Mouse (Mus musculus) liver, embryonic 15.5 days (tissue): ENCODE data around the gene Pex14. TPM values are rescaled to one million over a fixed set of nuclear protein-coding genes. Genes with fewer than 3 reads are reported as not detected.
"Not testable (repeated sequence)": the region's sequence is repeated elsewhere in the genome, so short reads cannot be mapped to it uniquely, and the experiment has no call there.

ENCODE experiments used
- ATAC-seq: fragments of 200-750 bp; cut with Nextera tagmentation; 2 replicates; pipeline ENCODE4 v1.8.0; 2017; ENCODE audit warnings: moderate number of reproducible peaks, mild to moderate bottlenecking, moderate library complexity; ENCODE audit not compliant: insufficient read depth
- H3K27ac ChIP-seq: fragments of 300-500 bp; sonication (generic); replicated peaks from 2 replicates; pipeline ENCODE4 v1.5.1; 2015; ENCODE audit warnings: mild to moderate bottlenecking, inconsistent platforms
- H3K27me3 ChIP-seq: fragments of 300-500 bp; sonication (generic); 2 replicates; pipeline ENCODE4 v1.6.1; 2015; ENCODE audit warnings: mild to moderate bottlenecking, inconsistent platforms
- H3K36me3 ChIP-seq: fragments of 300-500 bp; sonication (generic); replicated peaks from 2 replicates; pipeline ENCODE4 v1.6.1; 2015; ENCODE audit warnings: moderate library complexity, mild to moderate bottlenecking, inconsistent platforms
- H3K4me1 ChIP-seq: fragments of 300-500 bp; sonication (generic); replicated peaks from 2 replicates; pipeline ENCODE4 v1.6.1; 2015; ENCODE audit warnings: inconsistent platforms
- H3K4me2 ChIP-seq: fragments of 300-500 bp; sonication (generic); 2 replicates; pipeline ENCODE4 v1.6.1; 2015; ENCODE audit warnings: moderate library complexity, mild to moderate bottlenecking, inconsistent platforms
- H3K4me3 ChIP-seq: fragments of 300-500 bp; sonication (generic); replicated peaks from 2 replicates; pipeline ENCODE4 v1.5.1; 2015; ENCODE audit warnings: mild to moderate bottlenecking, inconsistent platforms
- H3K9ac ChIP-seq: fragments of 300-500 bp; sonication (generic); 2 replicates; pipeline ENCODE4 v1.6.1; 2015; ENCODE audit warnings: moderate library complexity, mild to moderate bottlenecking, inconsistent platforms
- H3K9me3 ChIP-seq: fragments of 300-500 bp; sonication (generic); replicated peaks from 2 replicates; pipeline ENCODE4 v1.6.1; 2016; ENCODE audit warnings: inconsistent platforms
- WGBS: fragments of 180-500 bp; shearing (Covaris S2); methylation state at CpG from one replicate; pipeline ENCODE4 v1.1.7; 2015; ENCODE audit warnings: mixed read lengths; ENCODE audit not compliant: insufficient replicate concordance; 5-methylcytosine and 5-hydroxymethylcytosine counted together
- polyA plus RNA-seq: library from polyadenylated mRNA; unstranded; fragments of >200 nt; fragmentation: Nextera tagmentation; extraction: Ambion mirVana; gene quantifications from 2 replicates; pipeline ENCODE4 v1.2.1, GENCODE M21; 2015

Gene Pex14
- polyA plus RNA-seq, 1 experiment from 2014 or later, result 27.2 TPM

DNA sequence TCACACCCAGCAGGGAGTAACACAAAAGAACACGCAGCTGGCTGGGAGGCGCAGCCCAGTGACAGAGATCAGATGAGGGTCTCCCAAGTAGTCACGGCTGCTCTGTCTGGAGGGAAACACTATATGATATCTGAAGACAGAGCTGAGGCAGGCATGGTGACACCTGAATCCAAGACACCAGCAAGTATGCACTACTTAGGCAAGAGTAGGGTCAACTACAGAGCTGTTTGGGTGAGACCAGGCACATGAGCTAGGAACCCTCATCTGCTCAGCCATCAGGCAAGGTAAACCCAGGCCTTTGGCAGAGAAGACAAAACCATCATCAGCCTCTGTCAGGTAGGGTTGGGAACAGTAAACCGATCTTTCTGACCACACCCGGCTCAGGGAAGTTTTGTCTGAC, 33.7 kb upstream of the Pex14 start:
- Histone ChIP-seq H3K27ac (0 out of 2 replicates have a peak overlapping the region, but pooled peaks have one; percentile 5), H3K4me3 (no peak overlapping the region), H3K9me3 (no peaks in the 10 kb centered on the region), H3K9ac (no peak overlapping the region), H3K27me3 (no peaks in the 10 kb centered on the region), H3K36me3 (peaks cover 2% of the 10 kb centered on the region; the same call in 1 of the 2 replicates), H3K4me2 (no peak overlapping the region), H3K4me1 (peaks cover 22% of the 10 kb centered on the region)
- ATAC-seq, result no peak
- WGBS, result 72% methylated on average over 5 of the region's 5 CpGs

DNA sequence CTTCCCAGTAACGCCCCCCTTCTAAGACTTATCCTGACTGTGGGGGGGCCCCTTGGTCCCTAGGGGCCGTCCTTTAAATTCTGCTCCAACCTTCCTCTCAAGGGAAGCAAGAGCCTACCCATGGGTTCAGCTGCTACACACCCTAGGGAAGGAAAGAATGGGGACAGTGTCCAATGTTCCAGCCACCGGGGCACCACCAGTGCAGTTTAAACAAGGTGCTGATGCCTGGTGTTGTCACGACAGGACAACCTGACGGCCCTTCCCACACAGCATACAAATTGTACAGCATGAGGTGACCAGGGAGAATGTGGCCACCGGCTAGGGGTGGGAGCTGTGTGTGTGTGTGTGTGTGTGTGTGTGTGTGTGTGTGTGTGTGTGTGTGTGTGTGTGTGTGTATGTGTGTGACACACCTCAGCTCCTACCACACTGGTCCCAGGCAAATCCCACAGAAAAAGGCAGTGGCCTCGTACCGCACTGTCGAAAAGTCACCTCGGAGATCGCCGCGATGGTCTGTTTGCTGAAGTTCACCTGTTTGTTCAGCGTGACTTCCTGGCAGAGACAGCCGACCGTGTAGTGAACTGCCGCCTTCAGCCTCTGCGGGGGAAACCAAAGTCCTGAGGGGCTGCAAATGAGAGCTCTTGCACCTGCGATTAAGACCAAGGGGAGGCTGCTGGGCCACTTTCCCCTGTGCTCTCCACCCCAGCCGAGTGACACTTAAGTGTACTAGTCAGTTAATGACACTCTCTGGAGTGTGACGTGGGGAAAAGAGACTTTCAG, 32.3 kb upstream of the Pex14 start:
- ATAC-seq, result peak; percentile 19; the same call in 1 of the 2 replicates
- Histone ChIP-seq H3K4me1 (peaks cover 18% of the 10 kb centered on the region), H3K27ac (peak overlapping the region; percentile 38; the same call in 1 of the 2 replicates), H3K9me3 (no peaks in the 10 kb centered on the region), H3K36me3 (peaks cover 2% of the 10 kb centered on the region; the same call in 1 of the 2 replicates), H3K4me2 (no peak overlapping the region), H3K9ac (no peak overlapping the region), H3K4me3 (no peak overlapping the region), H3K27me3 (no peaks in the 10 kb centered on the region)
- 76% methylated on average over 21 of the region's 21 CpGs for WGBS

DNA sequence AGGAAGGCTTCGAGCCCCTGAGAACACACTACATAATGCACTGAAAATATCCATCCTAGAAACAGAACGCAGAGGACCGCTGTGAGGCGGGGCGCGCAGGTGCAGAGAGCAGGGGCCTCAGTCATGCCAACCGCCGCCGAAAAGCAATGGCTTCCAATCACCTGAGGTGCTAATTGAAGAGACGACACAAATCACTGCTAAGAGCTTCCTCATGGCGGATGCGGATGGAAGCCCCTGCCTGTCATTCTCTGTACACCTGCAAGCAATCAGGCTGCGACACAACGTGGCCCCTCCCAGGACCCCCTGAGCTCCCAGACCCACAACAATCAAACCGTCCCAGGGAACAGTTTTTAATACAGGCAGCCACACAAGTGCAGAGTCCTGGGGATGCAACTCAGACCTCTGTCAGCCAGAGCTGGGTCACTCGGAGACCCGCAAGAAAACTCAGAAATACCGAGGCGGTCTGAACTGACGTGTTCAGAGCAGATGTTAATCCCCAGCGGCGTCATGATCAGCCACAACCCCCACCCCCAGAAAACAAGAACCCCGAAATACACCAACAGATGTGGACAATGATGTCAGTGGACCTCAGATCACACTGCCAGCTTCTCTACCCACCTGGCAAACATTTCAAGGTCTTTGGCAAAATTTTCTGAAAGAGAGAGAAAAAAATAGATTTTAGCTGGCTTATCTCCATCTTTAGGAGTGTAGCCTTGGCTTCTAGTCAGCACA, 31.5 kb upstream of the Pex14 start:
- peaks cover 2% of the 10 kb centered on the region; the same call in 1 of the 2 replicates for H3K36me3 ChIP-seq
- no peak for ATAC-seq
- no peaks in the 10 kb centered on the region for H3K9me3 ChIP-seq
- no peak overlapping the region for H3K9ac ChIP-seq
- no peak overlapping the region for H3K4me3 ChIP-seq
- no peak overlapping the region for H3K4me2 ChIP-seq
- H3K27ac ChIP-seq, result no peak overlapping the region
- WGBS, result 88% methylated on average over 23 of the region's 23 CpGs
- H3K27me3 ChIP-seq, result no peaks in the 10 kb centered on the region
- H3K4me1 ChIP-seq, result peaks cover 10% of the 10 kb centered on the region

DNA sequence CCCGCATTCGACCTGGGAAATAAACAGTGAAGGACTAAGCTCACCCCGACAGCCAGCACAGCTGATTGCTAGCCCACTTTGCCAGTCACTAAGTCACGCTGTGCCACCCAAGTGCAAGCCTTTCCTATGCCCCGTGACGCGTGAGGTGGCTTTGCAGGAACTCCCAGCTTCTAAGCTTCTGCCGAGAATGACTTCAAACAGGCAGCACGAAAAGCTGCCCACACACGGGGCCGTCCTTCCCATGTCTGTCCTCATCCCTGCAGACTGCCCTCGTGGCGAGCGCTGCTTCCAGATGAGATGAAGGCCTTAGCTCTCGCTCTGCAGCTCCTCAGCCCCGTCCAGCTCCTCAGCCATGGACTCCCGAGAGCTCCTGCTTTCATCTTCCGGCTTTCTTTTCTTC, 28.8 kb upstream of the Pex14 start:
- Histone ChIP-seq H3K4me2 (no peak overlapping the region), H3K9ac (no peak overlapping the region), H3K27ac (no peak overlapping the region), H3K9me3 (no peaks in the 10 kb centered on the region), H3K4me1 (peaks cover 9% of the 10 kb centered on the region; the same call in 1 of the 2 replicates), H3K27me3 (no peaks in the 10 kb centered on the region), H3K4me3 (no peak overlapping the region), H3K36me3 (peaks cover 2% of the 10 kb centered on the region; the same call in 1 of the 2 replicates)
- no peak for ATAC-seq
- 78% methylated on average over 18 of the region's 18 CpGs for WGBS

DNA sequence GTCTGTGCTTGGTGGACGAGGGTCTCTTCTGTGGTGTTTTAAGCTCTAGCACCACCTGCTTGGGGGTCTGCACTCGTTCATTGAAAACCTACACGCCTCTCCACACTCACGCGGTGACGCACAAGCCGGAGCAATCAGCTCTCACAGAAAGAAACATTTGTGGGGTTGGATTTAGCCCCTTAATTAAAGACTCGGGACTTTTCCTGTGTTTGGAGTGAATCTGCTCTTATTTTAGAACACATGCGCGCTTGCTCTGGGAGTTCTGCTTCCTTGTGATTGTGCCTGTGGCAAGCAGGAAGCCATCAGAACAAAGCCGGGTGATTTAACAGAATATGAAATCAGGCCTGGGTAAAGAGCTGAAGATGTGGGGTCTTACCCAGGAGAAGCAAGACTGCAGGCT, 27.0 kb upstream of the Pex14 start, which contains the start of gene Cort:
Cort (minus strand) TSS at position 101 of the 400 bp plus-strand sequence.
- H3K9ac ChIP-seq, result no peak within 1 kb of the TSS
- no peak within 1 kb of the TSS for H3K4me2 ChIP-seq
- H3K36me3 ChIP-seq, result peaks cover 2% of the 10 kb centered on the region; the same call in 1 of the 2 replicates
- 73% methylated on average over 11 of the region's 11 CpGs for WGBS
- no peak within 1 kb of the TSS for H3K4me3 ChIP-seq
- H3K27ac ChIP-seq, result no peak within 1 kb of the TSS
- no peaks in the 10 kb centered on the region for H3K27me3 ChIP-seq
- H3K4me1 ChIP-seq, result 0 out of 2 replicates have a peak, but pooled peaks cover 4% of the 10 kb centered on the region
- H3K9me3 ChIP-seq, result no peaks in the 10 kb centered on the region
- no peak for ATAC-seq

DNA sequence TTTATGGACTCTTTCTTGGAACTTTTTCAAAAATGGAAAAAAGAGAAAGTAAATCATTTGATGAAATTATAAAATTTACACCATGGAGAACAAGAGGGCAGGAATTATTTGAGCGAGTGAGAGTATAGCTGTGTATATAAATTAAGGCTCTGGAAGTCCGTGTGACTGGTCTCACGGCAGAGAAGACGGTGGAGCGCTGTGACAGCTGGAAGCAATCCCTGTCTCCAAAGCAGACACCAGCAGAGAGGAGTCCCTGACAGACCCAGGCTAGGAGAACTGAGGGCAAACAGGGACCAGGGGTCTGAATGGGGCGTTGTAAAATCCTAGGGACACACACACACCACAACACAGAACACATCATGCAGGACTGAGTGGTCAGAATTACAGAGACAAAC, 26.4 kb upstream of the Pex14 start:
- Histone ChIP-seq H3K4me1 (0 out of 2 replicates have a peak, but pooled peaks cover 4% of the 10 kb centered on the region), H3K27ac (no peak overlapping the region), H3K36me3 (peaks cover 2% of the 10 kb centered on the region; the same call in 1 of the 2 replicates), H3K27me3 (no peaks in the 10 kb centered on the region), H3K9ac (no peak overlapping the region), H3K9me3 (no peaks in the 10 kb centered on the region), H3K4me2 (no peak overlapping the region), H3K4me3 (no peak overlapping the region)
- 78% methylated on average over 6 of the region's 6 CpGs for WGBS
- no peak for ATAC-seq

DNA sequence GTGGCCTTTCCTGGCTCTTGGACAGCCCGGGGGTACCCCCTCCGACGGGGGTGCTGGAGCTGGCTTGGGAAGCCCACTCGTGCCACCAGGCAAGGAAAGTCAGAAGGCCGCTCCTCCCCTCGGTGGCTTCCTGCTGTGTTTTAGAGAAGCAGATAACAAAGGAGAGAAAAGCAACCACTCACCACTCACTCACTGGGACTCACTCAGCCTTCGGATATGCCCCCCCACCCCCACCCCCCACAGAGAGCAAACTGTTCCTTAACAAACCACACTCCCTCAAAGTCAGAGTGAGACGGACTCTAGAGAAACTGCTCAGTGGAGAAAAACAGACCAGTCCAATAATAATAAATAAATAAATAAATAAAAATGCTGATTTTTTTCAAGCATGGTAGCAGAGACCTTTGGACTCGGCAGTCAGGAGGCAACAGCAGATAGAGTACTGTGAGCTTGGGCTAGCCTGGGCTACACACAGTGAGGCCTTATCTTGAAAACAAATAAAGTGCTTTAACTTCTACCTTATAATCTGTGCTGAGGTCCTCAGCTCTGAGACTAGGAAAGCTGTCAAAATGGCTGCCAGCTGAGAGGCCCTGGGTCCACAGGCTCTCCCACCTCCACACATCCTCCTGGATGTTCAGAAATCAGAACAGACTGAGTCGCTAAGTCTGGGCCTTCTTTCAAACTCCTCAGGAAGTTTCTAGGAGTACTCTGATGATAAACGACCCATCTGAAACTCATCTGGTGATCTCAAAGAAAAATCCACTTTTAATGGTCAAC, 25.9 kb upstream of the Pex14 start:
- H3K36me3 ChIP-seq, result peaks cover 2% of the 10 kb centered on the region; the same call in 1 of the 2 replicates
- 39% methylated on average over 11 of the region's 11 CpGs for WGBS
- no peaks in the 10 kb centered on the region for H3K27me3 ChIP-seq
- no peak for ATAC-seq
- H3K4me2 ChIP-seq, result no peak overlapping the region
- no peak overlapping the region for H3K27ac ChIP-seq
- H3K4me3 ChIP-seq, result no peak overlapping the region
- peaks cover 5% of the 10 kb centered on the region; the same call in 1 of the 2 replicates for H3K4me1 ChIP-seq
- no peaks in the 10 kb centered on the region for H3K9me3 ChIP-seq
- H3K9ac ChIP-seq, result no peak overlapping the region

DNA sequence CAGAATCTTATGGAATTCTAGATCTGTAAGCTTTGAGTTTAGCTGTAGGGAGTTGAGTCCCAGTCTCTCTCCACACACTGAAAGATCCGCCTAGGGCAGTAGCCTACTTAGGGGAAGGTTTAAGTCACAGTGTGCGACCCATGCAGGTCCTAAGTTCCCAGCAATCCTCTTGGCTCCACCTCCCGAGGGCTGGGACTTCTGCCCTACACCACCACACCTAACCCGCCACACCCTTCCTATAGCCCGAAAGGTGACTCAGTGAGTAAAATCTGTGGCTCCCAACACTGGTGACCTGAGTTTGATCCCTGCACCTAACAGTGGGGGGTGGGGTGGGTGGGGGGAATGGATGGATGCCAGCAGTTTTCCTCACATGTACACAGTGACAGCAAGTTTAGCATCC, 23.8 kb upstream of the Pex14 start:
- Histone ChIP-seq H3K27ac (no peak overlapping the region), H3K9ac (no peak overlapping the region), H3K9me3 (no peaks in the 10 kb centered on the region), H3K27me3 (no peaks in the 10 kb centered on the region), H3K36me3 (no peaks in the 10 kb centered on the region), H3K4me3 (no peak overlapping the region), H3K4me1 (peaks cover 19% of the 10 kb centered on the region; the same call in 1 of the 2 replicates), H3K4me2 (no peak overlapping the region)
- 52% methylated on average over 5 of the region's 5 CpGs for WGBS
- ATAC-seq, result no peak

DNA sequence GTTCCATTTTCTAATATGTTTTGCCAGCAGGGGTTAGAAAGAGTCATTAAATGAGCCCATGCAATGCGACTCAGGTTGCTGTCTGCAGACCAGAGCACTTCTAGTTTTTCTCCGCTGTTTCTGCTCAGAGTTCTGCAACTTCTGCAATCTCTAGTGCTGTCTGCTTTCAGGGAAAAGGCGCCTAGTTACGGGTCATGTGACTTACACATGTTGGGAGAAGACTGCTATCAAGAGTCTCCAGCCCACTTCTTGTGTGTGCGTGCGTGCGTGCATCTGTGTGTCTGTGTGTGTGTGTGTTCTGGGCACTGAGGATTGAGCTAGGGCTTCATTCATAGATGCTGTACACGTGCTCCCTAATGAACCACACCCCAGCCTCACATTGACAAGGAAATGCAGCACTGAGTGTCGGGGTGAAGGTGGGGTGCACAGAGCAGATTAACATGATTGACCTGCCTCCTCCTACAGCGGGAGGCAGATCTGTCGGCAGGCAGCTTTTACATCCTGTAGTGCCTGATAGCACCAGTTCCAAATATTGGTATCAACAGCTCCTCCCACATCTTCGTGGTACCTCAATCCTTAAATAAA, 20.4 kb upstream of the Pex14 start:
- H3K4me2 ChIP-seq, H3K27me3 ChIP-seq, H3K9ac ChIP-seq, H3K36me3 ChIP-seq, H3K4me3 ChIP-seq, H3K9me3 ChIP-seq, H3K27ac ChIP-seq: not testable (repeated sequence)
- 24% methylated on average over 12 of the region's 12 CpGs for WGBS
- ATAC-seq, result peak; percentile 75
- H3K4me1 ChIP-seq, result peaks cover 18% of the 10 kb centered on the region; the same call in 1 of the 2 replicates

DNA sequence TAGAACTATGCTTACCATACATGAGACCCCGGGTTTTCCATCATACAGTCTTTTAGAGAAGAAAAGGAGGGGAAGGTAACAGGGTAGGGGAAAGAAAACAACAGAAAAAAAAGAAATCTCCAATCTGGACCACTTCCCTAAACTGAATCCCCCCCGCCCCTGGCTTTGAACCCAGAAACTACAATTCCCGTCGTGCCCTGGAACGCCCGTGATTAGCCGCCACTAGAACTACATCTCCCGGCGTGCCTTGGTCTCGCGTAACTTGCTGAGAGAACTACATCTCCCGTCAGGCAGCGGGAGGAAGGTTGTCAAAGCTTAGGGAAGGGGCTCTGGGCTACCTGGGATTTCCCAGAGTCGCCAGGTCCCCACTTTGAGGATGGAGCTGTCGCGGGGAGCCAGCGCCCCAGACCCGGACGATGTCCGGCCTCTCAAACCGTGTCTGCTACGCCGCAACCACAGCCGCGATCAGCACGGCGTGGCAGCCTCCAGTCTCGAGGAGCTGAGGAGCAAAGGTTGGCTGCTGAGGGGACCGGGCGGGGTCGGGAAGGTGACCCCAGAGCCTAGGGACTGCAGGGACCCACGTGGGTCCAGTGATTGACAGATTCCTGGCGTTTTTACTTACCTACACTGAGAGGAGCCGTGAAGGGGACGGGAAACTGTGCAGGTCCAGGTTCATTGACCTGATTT, 4.3 kb upstream of the Pex14 start, which contains the start of gene Dffa:
Dffa (plus strand) TSS at position 272 of the 687 bp plus-strand sequence.
- peak within 1 kb of the TSS; percentile 85 for H3K4me2 ChIP-seq
- H3K9me3 ChIP-seq, result no peaks in the 10 kb centered on the region
- peak within 1 kb of the TSS; percentile 69 for H3K9ac ChIP-seq
- peak; percentile 79 for ATAC-seq
- peak within 1 kb of the TSS; percentile 31; the same call in 1 of the 2 replicates for H3K27ac ChIP-seq
- under 1% methylated on average over 35 of the region's 35 CpGs for WGBS
- H3K36me3 ChIP-seq, result peaks cover 17% of the 10 kb centered on the region; the same call in 1 of the 2 replicates
- H3K4me1 ChIP-seq, result peaks cover 24% of the 10 kb centered on the region
- H3K27me3 ChIP-seq, result no peaks in the 10 kb centered on the region
- H3K4me3 ChIP-seq, result peak within 1 kb of the TSS; percentile 82
